Mouse (Mus musculus) hindbrain, embryonic 14.5 days (tissue): ENCODE measurements at regions not wholly inside any gene's neighbourhood (a gene's known extent, or its start where the extent isn't known, plus 50 kb on each side); places are given as distances from the start of the nearest gene placed in this dataset.
A peak's percentile ranks its signal among the peaks of the same experiment; 100 is the strongest.

Source experiments
- ATAC-seq: fragments of 200-750 bp; cut with Nextera tagmentation; 2 replicates; pipeline ENCODE4 v1.8.0; 2017; ENCODE audit warnings: moderate number of reproducible peaks, mild to moderate bottlenecking, moderate TSS enrichment, moderate library complexity; ENCODE audit not compliant: low FRiP score
- DNase-seq: peaks from one replicate; pipeline ENCODE4 v3.0.0-alpha.2; 2015; ENCODE audit warnings: low spot score
- H3K27ac ChIP-seq: fragments of 300-500 bp; sonication (generic); 2 replicates; pipeline ENCODE4 v1.5.1; 2014; ENCODE audit warnings: mild to moderate bottlenecking, moderate library complexity
- H3K27me3 ChIP-seq: fragments of 300-500 bp; sonication (generic); 2 replicates; pipeline ENCODE4 v1.6.1; 2014; ENCODE audit warnings: mild to moderate bottlenecking, low read length, mixed read lengths; ENCODE audit not compliant: control insufficient read depth, insufficient read depth
- H3K36me3 ChIP-seq: fragments of 300-500 bp; sonication (generic); replicated peaks from 2 replicates; pipeline ENCODE4 v1.6.1; 2014; ENCODE audit not compliant: control insufficient read depth, insufficient read depth
- H3K4me1 ChIP-seq: fragments of 300-500 bp; sonication (generic); replicated peaks from 2 replicates; pipeline ENCODE4 v1.6.1; 2014; ENCODE audit warnings: antibody characterized with exemption, low read length, mixed read lengths; ENCODE audit not compliant: control insufficient read depth, insufficient read depth
- H3K4me2 ChIP-seq: fragments of 300-500 bp; sonication (generic); replicated peaks from 2 replicates; pipeline ENCODE4 v1.6.1; 2014; ENCODE audit warnings: mild to moderate bottlenecking, moderate library complexity
- H3K4me3 ChIP-seq: fragments of 300-500 bp; sonication (generic); replicated peaks from 2 replicates; pipeline ENCODE4 v1.5.1; 2014; ENCODE audit warnings: mild to moderate bottlenecking, low read length
- H3K9ac ChIP-seq: fragments of 300-500 bp; sonication (generic); 2 replicates; pipeline ENCODE4 v1.6.1; 2014
- H3K9me3 ChIP-seq: fragments of 300-500 bp; sonication (generic); 2 replicates; pipeline ENCODE4 v1.6.1; 2016; ENCODE audit warnings: low read length; ENCODE audit not compliant: control insufficient read depth
- WGBS: fragments of 180-500 bp; shearing (Covaris S2); extraction: QIAGEN DNeasy Blood & Tissue Kit; methylation state at CpG from one replicate; pipeline ENCODE4 v1.1.7; 2014; 5-methylcytosine and 5-hydroxymethylcytosine counted together

- DNase-seq (no peak), ATAC-seq (no peak)
- Histone ChIP-seq H3K27me3 (no peaks in the 10 kb centered on the region), H3K9ac (no peak overlapping the region), H3K4me2 (no peak overlapping the region), H3K9me3 (no peaks in the 10 kb centered on the region), H3K36me3 (no peaks in the 10 kb centered on the region), H3K4me1 (no peaks in the 10 kb centered on the region), H3K27ac (no peak overlapping the region), H3K4me3 (no peak overlapping the region)
- 93% methylated on average over 3 of the region's 3 CpGs for WGBS
Observed at GRCm38 (mm10) chr15:62224191-62224590, 1301.4 kb upstream of the A1bg start.

DNA sequence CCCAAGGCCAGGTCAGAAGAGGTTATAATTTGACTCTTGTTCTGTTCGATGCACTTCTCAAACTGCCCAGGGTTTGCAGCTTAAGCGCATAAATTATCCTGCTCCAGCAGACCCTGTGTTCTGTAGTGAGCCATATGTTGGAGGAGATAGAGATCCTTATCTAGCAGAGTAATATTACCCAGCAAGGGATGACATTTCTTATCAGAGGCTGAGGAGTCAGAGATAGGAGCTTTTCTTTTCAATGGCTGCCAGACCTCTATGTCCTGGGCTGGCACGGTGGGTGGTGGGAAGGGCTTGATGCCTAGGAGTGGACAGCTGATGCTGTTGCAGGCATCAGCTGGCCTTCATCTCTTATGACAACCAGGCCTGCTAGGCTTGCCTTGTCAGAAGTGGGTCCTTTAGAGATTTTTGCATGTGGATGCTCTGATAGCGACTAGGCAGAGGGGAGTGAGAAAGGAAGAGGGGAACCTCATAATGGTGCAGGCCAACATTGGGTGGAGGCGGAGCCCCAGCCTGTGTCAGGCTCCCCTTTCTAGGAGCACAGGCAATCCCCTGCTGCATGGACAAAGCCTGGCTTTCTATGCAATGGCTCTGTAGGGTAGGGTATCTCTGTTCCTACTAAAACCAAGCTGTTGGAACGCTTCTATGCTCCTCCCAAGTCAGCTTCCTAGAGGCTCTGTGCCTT is 1300.5 kb upstream of the A1bg start:
- Histone ChIP-seq H3K4me2 (no peak overlapping the region), H3K4me1 (no peaks in the 10 kb centered on the region), H3K36me3 (no peaks in the 10 kb centered on the region), H3K4me3 (no peak overlapping the region), H3K27ac (no peak overlapping the region), H3K9ac (no peak overlapping the region), H3K27me3 (no peaks in the 10 kb centered on the region), H3K9me3 (no peaks in the 10 kb centered on the region)
- DNase-seq, result no peak
- peak; percentile 17; the same call in 1 of the 2 replicates for ATAC-seq
- 78% methylated on average over 6 of the region's 6 CpGs for WGBS

- Histone ChIP-seq H3K4me1 (no peaks in the 10 kb centered on the region), H3K27me3 (no peaks in the 10 kb centered on the region), H3K27ac (no peak overlapping the region), H3K9me3 (no peaks in the 10 kb centered on the region), H3K4me2 (no peak overlapping the region), H3K9ac (no peak overlapping the region), H3K36me3 (no peaks in the 10 kb centered on the region), H3K4me3 (no peak overlapping the region)
- DNase-seq (no peak), ATAC-seq (no peak)
- 84% methylated on average over 5 of the region's 5 CpGs for WGBS
Observed at GRCm38 (mm10) chr15:62222731-62223130, 1299.9 kb upstream of the A1bg start.

GRCm38 (mm10) chr15:62222201-62222600 is 1299.4 kb upstream of the A1bg start:
- Histone ChIP-seq H3K27me3 (no peaks in the 10 kb centered on the region), H3K36me3 (no peaks in the 10 kb centered on the region), H3K4me1 (no peaks in the 10 kb centered on the region), H3K9me3 (no peaks in the 10 kb centered on the region), H3K4me2 (no peak overlapping the region), H3K9ac (no peak overlapping the region), H3K4me3 (no peak overlapping the region), H3K27ac (no peak overlapping the region)
- ATAC-seq, result no peak
- WGBS, result 95% methylated on average over 6 of the region's 6 CpGs
- no peak for DNase-seq

- Histone ChIP-seq H3K4me3 (no peak overlapping the region), H3K27ac (no peak overlapping the region), H3K9ac (no peak overlapping the region), H3K4me1 (no peaks in the 10 kb centered on the region), H3K27me3 (no peaks in the 10 kb centered on the region), H3K36me3 (no peaks in the 10 kb centered on the region), H3K9me3 (no peaks in the 10 kb centered on the region), H3K4me2 (no peak overlapping the region)
- WGBS, result 79% methylated on average over 8 of the region's 8 CpGs
- DNase-seq, result no peak
- no peak for ATAC-seq
Observed at GRCm38 (mm10) chr15:62221024-62221819, 1298.4 kb upstream of the A1bg start.

DNA sequence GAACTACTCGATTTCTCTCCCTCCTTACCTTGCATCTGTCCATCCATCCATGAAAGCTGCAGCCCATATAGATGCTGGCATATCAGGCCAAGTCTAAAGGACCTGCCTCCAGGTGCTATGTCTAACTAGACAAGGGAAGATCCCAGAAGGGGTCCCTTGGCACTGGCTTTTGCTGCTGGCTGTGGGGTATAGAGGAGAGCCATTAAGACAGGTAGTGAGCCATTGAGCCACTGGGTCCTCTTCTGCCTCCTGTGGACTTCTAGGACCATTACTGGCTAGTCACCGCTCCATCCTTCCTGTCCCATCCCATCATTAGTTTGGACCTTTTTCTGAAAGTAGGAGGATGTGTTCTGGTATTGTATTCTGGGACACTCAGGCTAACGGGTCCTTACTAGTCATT is 1297.8 kb upstream of the A1bg start:
- DNase-seq, result no peak
- H3K27ac ChIP-seq, result no peak overlapping the region
- ATAC-seq, result no peak
- H3K9ac ChIP-seq, result no peak overlapping the region
- 92% methylated on average over 3 of the region's 3 CpGs for WGBS
- no peaks in the 10 kb centered on the region for H3K27me3 ChIP-seq
- H3K9me3 ChIP-seq, result no peaks in the 10 kb centered on the region
- H3K4me2 ChIP-seq, result no peak overlapping the region
- H3K36me3 ChIP-seq, result no peaks in the 10 kb centered on the region
- no peak overlapping the region for H3K4me3 ChIP-seq
- no peaks in the 10 kb centered on the region for H3K4me1 ChIP-seq

DNA sequence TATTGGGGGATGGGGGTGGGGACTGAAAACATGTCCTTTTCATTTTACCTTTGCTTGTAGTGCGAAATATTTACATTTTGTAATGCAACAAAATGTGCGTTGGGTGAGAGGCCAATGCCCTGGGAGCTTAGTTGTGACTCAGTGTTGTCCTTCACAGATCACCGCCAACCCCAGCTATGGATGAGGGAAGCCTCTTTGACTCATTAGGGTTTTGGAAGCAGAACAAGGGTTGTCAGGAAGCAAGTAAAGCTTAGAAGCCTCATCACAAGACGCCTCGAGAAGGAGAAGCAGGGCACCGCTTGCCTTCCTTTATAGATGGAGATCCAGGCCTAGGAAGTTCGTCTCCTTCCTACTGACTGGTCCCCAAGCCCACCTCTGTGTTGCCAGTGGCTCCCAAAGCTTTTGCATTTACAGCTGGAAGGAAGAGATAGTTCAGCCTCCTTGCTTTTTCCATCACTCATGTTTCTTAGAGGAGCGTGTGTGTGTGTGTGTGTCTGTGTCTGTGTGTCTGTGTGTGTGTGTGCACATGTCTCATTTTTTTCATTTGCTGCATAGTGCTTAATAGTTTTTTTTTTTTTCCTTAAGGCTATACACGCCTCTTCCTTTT is 1297.2 kb upstream of the A1bg start:
- no peaks in the 10 kb centered on the region for H3K27me3 ChIP-seq
- DNase-seq (no peak), ATAC-seq (no peak)
- H3K4me3 ChIP-seq, result no peak overlapping the region
- H3K36me3 ChIP-seq, result no peaks in the 10 kb centered on the region
- no peaks in the 10 kb centered on the region for H3K9me3 ChIP-seq
- WGBS, result 95% methylated on average over 9 of the region's 9 CpGs
- no peaks in the 10 kb centered on the region for H3K4me1 ChIP-seq
- H3K27ac ChIP-seq, result no peak overlapping the region
- H3K9ac ChIP-seq, result no peak overlapping the region
- H3K4me2 ChIP-seq, result no peak overlapping the region

GRCm38 (mm10) chr15:62218346-62219080 is 1295.7 kb upstream of the A1bg start:
- Histone ChIP-seq H3K4me3 (no peak overlapping the region), H3K4me1 (no peaks in the 10 kb centered on the region), H3K9me3 (no peaks in the 10 kb centered on the region), H3K4me2 (no peak overlapping the region), H3K27me3 (no peaks in the 10 kb centered on the region), H3K36me3 (no peaks in the 10 kb centered on the region), H3K27ac (no peak overlapping the region), H3K9ac (no peak overlapping the region)
- DNase-seq (no peak), ATAC-seq (no peak)
- 88% methylated on average over 21 of the region's 21 CpGs for WGBS
